Mouse (Mus musculus) bone marrow, adult 2 months (tissue): ENCODE measurements around the gene Abr. TPM values are rescaled to one million over a fixed set of nuclear protein-coding genes. Genes with fewer than 3 reads are reported as not detected.

ENCODE experiments used
- H3K27ac ChIP-seq: fragments of 200-500 bp; 2 replicates; pipeline ENCODE4 v1.5.1; 2012; ENCODE audit warnings: low read depth, mild to moderate bottlenecking, control low read depth, inconsistent platforms, low read length; ENCODE audit not compliant: control insufficient read depth, poor library complexity, insufficient read depth
- H3K4me1 ChIP-seq: fragments of 200-500 bp; 2 replicates; pipeline ENCODE4 v1.6.1; 2011; ENCODE audit warnings: low read length; ENCODE audit not compliant: control insufficient read depth, insufficient read depth
- H3K4me3 ChIP-seq: fragments of 200-500 bp; replicated peaks from 2 replicates; pipeline ENCODE3; 2011; ENCODE audit warnings: mild to moderate bottlenecking, low read depth, low read length, control low read depth; ENCODE audit not compliant: control insufficient read depth
- CTCF ChIP-seq: fragments of 200-500 bp; IDR thresholded peaks from 2 replicates; pipeline ENCODE4 v1.5.1; 2011; ENCODE audit warnings: low read length, control low read depth; ENCODE audit not compliant: control insufficient read depth, insufficient read depth
- POLR2A ChIP-seq: fragments of 200-500 bp; IDR thresholded peaks from 2 replicates; pipeline ENCODE4 v1.6.1; 2011; ENCODE audit warnings: low read depth, mild to moderate bottlenecking, control low read depth, low read length, borderline replicate concordance; ENCODE audit not compliant: control insufficient read depth
- WGBS: fragments of 180-500 bp; shearing (Covaris S2); methylation state at CpG from one replicate; pipeline ENCODE4 v1.1.7; 2018; 5-methylcytosine and 5-hydroxymethylcytosine counted together
- polyA plus RNA-seq: library from polyadenylated mRNA; stranded (reverse); fragments of >200 nt; gene quantifications from 2 replicates; pipeline ENCODE4 v1.2.4, GENCODE M21; 2011; ENCODE audit warnings: low replicate concordance; ENCODE audit not compliant: missing spikeins, insufficient read depth, insufficient read length

The Abr gene
- polyA plus RNA-seq, 1 experiment, result 43.0 TPM

GRCm38 (mm10) chr11:76415001-76415400, 207.1 kb downstream of the Abr start:
- TF ChIP-seq CTCF (no peak), POLR2A (no peak)
- Histone ChIP-seq H3K27ac (no peak overlapping the region), H3K4me3 (no peak overlapping the region), H3K4me1 (no peaks in the 10 kb centered on the region)
- WGBS, result 78% methylated on average over 4 of the region's 4 CpGs

GRCm38 (mm10) chr11:76413202-76413601, 208.9 kb downstream of the Abr start:
- no peak overlapping the region for H3K4me3 ChIP-seq
- H3K4me1 ChIP-seq, result no peaks in the 10 kb centered on the region
- H3K27ac ChIP-seq, result no peak overlapping the region
- WGBS, result 64% methylated on average over 4 of the region's 4 CpGs
- TF ChIP-seq CTCF (no peak), POLR2A (no peak)

- H3K4me3 ChIP-seq, result no peak overlapping the region
- H3K27ac ChIP-seq, result no peak overlapping the region
- 59% methylated on average over 12 of the region's 12 CpGs for WGBS
- TF ChIP-seq POLR2A (no peak), CTCF (peak; percentile 41; the same call in 1 of the 2 replicates)
- no peaks in the 10 kb centered on the region for H3K4me1 ChIP-seq
Measured at GRCm38 (mm10) chr11:76410826-76411225, 211.3 kb downstream of the Abr start.

GRCm38 (mm10) chr11:76406702-76407583, 215.2 kb downstream of the Abr start, which contains the start of gene Timm22:
Gene Timm22 (plus strand): TSS chr11:76406952.
- WGBS, result under 1% methylated on average over 46 of the region's 46 CpGs
- H3K4me3 ChIP-seq, result peak within 1 kb of the TSS; percentile 72
- TF ChIP-seq CTCF (peak; percentile 96), POLR2A (peak; percentile 81)
- H3K4me1 ChIP-seq, result no peaks in the 10 kb centered on the region
- H3K27ac ChIP-seq, result peak within 1 kb of the TSS; percentile 17

- TF ChIP-seq POLR2A, result no peak
- no peak for TF ChIP-seq CTCF
- Histone ChIP-seq H3K4me3 (no peak overlapping the region), H3K4me1 (no peaks in the 10 kb centered on the region), H3K27ac (no peak overlapping the region)
- 71% methylated on average over 5 of the region's 5 CpGs for WGBS
Measured at GRCm38 (mm10) chr11:76405626-76406264, 216.4 kb downstream of the Abr start.

- WGBS, result 51% methylated on average over 4 of the region's 4 CpGs
- no peak overlapping the region for H3K27ac ChIP-seq
- no peak for TF ChIP-seq CTCF
- TF ChIP-seq POLR2A, result no peak
- no peak overlapping the region for H3K4me3 ChIP-seq
- no peaks in the 10 kb centered on the region for H3K4me1 ChIP-seq
Measured at GRCm38 (mm10) chr11:76405113-76405512, 217.0 kb downstream of the Abr start.

- WGBS, result 86% methylated on average over 10 of the region's 10 CpGs
- TF ChIP-seq CTCF (no peak), POLR2A (no peak)
- H3K4me1 ChIP-seq, result no peaks in the 10 kb centered on the region
- no peak overlapping the region for H3K27ac ChIP-seq
- H3K4me3 ChIP-seq, result no peak overlapping the region
Measured at GRCm38 (mm10) chr11:76401398-76401797, 220.7 kb downstream of the Abr start.

GRCm38 (mm10) chr11:76399587-76400330, 222.4 kb downstream of the Abr start:
- TF ChIP-seq POLR2A (no peak), CTCF (no peak)
- H3K27ac ChIP-seq, result no peak overlapping the region
- H3K4me3 ChIP-seq, result peak overlapping the region; percentile 76
- H3K4me1 ChIP-seq, result no peaks in the 10 kb centered on the region
- 2% methylated on average over 11 of the region's 11 CpGs for WGBS
